Mouse (Mus musculus) spleen, postnatal 36 days (tissue): ENCODE measurements at regions not wholly inside any gene's neighbourhood (a gene's known extent, or its start where the extent isn't known, plus 50 kb on each side); places are given as distances from the start of the nearest gene placed in this dataset.
"Not testable (repeated sequence)": the region's sequence is repeated elsewhere in the genome, so short reads cannot be mapped to it uniquely, and the experiment has no call there.

Experiments used
- DNase-seq, 2 experiments: peaks; one replicate each; pipeline ENCODE4 v3.0.0; 2022; ENCODE audit warnings: low spot score in 2 of 2, mixed read lengths in 1 of 2

DNA sequence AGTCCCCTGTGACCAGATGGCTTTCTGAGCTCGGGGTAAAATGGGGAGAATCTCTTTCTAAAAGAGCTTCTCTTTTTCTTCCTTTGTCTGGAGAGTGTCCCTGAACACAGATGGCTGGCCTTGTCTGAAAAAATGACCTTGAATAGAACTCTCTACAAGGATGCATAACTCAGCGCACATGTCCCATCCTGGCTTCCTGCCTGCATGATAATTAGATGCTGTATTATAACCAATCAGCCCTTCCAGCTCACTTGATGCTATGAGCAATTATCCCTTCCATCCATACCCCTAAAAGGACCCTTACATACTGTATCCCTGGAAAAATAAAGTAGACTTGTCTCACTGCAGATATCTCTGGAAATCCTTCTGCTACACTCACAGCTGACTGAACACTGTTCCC, 199.7 kb upstream of the Slc7a11 start:
- DNase-seq = no peak

DNA sequence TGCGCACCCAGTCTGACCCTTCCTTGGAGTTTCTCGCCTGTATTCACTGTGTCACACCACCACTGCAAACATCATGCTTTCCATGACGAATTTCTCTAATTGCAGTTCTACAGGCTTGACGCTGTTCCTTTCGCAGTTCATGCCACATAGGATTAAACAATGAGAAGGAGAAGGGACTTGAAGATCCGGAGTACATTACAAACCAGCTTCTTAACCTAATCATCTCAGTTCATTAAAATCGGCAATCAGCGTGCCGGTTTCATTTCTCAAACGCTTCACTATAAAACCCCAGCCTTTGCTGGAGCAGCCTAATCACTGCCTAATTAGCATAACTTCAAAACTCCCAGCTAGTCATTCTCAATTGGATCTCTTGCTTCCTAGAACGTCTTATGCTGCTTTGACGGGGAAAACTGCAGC, 196.5 kb upstream of the Slc7a11 start:
- no peak for DNase-seq

DNA sequence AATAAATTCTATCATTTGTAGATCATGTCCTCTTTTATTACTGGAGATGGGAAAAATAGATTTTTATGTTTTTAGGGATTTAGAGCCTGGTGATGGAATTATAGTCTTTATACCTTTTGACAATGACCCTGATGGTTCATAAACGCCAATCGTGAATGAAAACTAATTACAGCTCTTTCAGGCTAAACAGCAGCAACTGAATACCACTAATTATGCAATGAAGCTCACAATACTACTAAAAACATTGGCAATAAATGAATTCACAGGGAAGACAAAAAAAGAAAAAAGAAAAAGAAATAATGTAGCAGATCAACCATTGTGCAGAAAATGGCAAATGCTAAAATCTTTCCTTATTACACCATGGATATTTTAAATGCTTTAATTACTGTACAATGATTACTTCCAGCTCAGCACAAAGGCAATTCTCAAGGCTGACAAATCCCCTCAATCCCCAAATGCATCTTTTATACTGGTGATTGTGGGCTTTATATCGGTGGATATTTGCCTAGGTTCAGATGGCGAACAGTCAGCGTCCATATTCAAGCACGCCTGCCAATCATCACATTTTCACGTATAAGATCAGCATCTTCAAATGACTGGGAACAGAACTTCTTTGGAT, 191.2 kb upstream of the Slc7a11 start:
- DNase-seq = no peak

DNA sequence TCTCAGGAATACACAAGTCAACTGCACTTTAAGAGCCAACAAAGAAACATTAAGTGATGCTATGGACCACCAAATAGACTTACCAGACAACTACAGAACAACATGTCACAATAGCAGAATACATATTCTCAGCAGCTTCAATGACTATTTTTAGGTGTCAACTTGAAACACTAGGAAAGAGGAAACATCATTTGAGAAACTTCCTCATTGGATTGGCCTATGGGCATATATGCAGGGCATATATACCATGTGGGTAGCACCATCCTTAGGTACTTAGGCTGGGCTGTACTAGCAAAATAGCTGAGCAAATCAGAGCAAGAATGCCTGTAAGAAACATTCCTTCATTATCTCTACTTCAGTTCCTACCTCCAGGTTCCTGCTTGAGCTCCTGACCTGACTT, 187.9 kb upstream of the Slc7a11 start:
- no peak for DNase-seq

- DNase-seq = peak; percentile 74 to 78
These were observed 184.8 kb upstream of the Slc7a11 start for GRCm38 (mm10) chr3:50628092-50628696.

DNA sequence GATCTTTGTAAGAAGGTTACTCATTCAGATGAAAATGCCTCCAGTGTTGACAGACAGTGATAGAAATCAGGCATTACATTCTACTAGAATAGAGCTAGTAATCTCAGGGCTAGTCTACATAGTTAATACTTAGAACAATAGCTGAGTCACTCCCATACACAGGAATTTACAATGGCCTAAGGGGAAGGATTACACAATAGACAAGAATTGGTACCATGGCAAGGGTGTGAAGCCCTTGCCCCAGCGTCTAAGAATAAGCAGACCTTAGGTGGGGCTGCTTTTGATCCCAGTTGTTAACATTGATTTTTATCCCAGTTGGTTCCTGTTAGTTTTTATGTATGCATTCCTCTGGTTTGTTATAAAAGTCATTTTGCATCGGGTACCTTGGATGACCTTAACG, 177.8 kb upstream of the Slc7a11 start:
- not testable (repeated sequence) for DNase-seq

- DNase-seq = no peak
These were observed 175.6 kb upstream of the Slc7a11 start for GRCm38 (mm10) chr3:50619061-50619460.

GRCm38 (mm10) chr3:50615384-50616285, 172.2 kb upstream of the Slc7a11 start:
- peak in 1 of 2 experiments; percentile 3 for DNase-seq

DNA sequence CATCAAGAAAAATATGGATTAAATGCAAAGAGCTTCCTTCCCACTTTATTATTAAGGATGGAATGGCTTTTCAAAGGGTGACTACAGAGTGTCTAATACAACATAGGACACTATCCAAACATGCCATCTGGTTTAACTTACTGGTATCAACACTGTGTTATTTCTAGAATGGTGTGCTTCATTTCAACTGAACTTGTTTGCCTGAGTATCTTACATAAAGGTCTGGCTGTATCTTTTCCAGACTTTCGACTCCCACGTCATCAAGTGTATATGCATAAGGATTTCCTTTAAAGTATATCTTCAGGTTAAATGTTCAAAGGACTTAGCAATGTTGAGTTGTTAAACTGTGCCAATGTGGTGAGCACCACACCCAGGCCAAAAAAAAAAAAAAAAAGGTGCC, 169.6 kb upstream of the Slc7a11 start:
- DNase-seq = no peak

- DNase-seq = no peak
These were observed 166.1 kb upstream of the Slc7a11 start for GRCm38 (mm10) chr3:50609341-50610012.

- peak in 1 of 2 experiments; percentile 4 for DNase-seq
These were observed 164.3 kb upstream of the Slc7a11 start for GRCm38 (mm10) chr3:50607736-50608135.

DNA sequence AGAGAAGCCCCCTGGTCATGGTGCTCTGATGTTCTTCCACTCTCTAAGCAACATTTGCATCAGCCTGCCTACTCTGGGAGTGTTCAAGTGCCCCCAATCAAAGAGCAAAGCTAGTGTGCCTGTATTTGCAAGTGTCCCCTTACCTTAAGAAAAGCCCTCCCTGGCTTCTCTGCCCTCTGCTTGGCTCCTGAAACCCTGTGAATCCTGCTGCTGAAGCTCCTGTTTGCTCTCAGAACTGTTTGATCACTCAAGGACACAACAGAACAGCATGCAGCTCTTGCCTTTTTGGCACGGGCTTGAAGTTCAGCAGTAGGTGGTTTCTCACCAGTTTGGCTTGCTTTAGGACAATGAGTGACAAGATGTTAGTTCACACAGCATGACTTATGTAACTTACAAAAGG, 163.6 kb upstream of the Slc7a11 start:
- DNase-seq = no peak

DNA sequence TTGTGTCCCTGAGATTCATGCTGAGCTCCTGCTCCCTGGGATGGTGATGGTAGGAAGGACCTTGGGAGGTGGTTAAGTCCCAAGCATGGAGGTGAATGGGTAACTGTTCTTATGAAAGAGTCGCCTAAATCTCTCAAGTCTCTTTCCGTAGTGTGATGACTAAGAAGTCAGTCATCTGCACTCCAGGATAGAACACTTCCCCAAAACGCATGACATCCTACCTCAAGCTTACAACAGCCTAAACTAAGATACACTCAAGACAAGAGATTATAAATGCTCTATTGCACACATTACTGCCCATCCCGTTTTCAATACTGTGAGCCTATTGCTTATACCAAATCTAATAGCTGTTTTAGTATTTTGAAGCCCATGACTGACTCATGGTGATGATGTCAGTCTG, 162.3 kb upstream of the Slc7a11 start:
- no peak for DNase-seq

DNA sequence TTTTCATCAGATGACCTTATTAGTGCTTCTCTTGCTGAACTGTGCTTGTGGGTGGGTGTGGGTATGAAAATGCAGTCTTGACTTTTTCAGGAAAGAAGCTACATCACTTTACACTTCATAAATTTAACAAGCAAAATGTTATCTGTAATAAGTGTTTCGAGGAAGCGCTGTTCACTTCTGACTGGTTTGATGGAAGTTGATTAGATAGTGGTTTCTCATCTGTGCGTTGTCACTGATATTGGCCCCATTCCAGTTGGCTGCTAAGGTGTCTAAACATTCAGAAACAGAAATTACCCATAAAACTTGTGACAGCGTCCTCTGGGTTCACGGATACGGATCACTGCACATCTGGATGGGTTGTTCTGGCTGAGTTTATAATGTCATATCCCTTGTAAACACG, 159.8 kb upstream of the Slc7a11 start:
- DNase-seq = no peak

GRCm38 (mm10) chr3:50595732-50596131, 152.3 kb upstream of the Slc7a11 start:
- no peak for DNase-seq

DNA sequence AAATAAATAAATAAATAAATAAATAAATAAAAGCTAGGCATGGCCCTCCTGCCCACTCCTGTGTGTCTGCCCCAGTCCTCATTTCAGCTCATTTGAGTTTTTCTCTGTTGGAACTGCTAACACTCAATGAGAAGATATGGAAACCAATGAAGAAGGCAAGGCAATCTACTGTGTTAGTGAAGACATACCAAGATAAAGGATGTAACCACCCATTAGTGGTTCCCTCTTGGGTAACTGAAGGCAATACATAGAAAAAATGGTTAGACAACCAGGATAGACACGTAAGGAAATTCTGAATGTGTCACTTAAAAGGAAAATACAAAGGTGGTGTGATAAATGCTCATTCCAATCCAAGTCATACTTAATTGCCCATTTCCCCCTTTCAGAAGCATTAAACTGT, 140.9 kb upstream of the Slc7a11 start:
- DNase-seq = no peak

GRCm38 (mm10) chr3:50583475-50583874, 140.1 kb upstream of the Slc7a11 start:
- DNase-seq = no peak

DNA sequence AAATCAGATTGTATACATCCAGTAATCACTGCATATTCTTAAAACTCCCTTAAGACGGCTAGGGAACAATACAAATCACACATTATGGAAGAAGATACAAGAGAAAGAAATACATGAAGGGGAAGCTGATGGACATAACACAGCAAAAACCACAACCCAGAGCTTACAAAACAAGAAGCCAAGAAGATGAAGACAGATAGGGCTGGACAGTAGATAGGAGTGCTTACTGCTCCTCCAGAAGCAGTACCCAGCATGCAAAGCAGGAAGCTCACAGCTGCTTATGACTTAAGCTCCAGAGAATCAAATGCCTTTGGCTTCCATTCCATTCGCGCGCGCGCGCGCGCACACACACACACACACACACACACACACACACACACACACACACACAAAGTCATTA, 131.0 kb upstream of the Slc7a11 start:
- DNase-seq = no peak

DNA sequence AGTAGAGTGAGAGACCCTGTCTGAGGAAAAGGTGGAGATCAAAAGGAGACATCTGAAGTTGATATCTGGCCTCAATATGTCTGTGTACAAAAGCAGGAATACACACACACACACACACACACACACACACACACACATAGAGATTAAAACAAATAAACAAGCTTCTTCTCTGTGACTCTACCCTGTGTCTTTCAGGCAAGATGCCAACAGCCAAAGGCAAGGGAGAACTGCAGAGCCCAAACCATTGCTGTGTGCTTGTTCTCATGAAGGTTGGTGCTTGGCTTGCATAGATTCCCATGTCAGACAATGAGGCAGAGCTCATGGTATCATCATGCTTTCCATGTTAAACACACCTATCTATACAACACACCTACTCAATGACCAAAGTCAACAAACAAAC, 126.6 kb upstream of the Slc7a11 start:
- DNase-seq = no peak

- no peak for DNase-seq
These were observed 126.2 kb upstream of the Slc7a11 start for GRCm38 (mm10) chr3:50569565-50569964.

DNA sequence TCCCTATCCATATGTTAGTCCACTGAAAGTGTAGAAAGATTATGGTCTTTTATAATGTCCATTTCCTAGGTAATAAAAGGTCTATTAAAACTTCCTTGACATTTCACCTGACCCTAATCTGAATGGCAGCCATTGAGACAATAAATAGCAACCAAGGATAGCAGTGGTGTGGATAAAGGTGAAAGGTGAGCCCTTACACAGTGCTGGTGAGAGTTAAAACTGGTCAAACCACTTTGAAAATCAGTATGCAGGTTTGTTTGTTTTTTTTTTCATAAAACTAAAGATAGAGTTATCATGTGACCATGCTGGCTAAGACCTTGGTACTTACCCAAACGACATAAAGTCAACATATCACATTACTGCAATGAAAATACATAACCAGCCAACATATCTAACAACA, 110.7 kb upstream of the Slc7a11 start:
- DNase-seq = no peak

- no peak for DNase-seq
These were observed 105.2 kb upstream of the Slc7a11 start for GRCm38 (mm10) chr3:50548568-50548967.
